Mouse (Mus musculus): ENCODE data around the gene Ergic1. TPM values are rescaled to one million over a fixed set of nuclear protein-coding genes. Genes with fewer than 3 reads are reported as not detected.

Gene Ergic1
- polyA plus RNA-seq, 1 experiment from 2014 or later = 97.3 TPM

DNA sequence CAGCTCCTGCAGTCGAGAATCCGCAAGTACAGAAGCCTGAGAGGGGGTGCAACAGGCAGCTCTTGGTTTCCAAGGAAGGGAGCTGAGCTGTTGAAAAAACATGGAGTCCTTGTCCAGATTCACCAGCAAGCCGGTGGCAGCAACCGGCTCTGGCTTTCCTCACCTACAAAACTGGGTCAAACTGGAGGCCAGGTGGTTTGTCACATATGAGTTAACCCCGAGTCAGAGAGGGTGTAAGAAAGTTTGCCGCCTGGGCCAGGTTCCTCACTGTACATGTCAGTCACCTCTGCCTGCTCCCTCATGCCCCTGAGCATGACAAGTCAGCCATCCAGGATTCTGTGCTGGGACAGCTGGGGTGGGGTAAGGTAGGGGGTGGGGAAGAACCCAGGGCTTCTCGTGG, 16.9 kb downstream of the Ergic1 start:
- Histone ChIP-seq H3K27me3 (no peaks in the 10 kb centered on the region), H3K4me3 (no peak overlapping the region), H3K4me2 (no peak overlapping the region), H3K27ac (no peak overlapping the region), H3K4me1 (peaks cover 38% of the 10 kb centered on the region), H3K9me3 (no peaks in the 10 kb centered on the region), H3K36me3 (no peaks in the 10 kb centered on the region; the same call in 1 of the 2 replicates), H3K9ac (no peak overlapping the region)
- 75% methylated on average over 7 of the region's 7 CpGs for WGBS
- no peak for ATAC-seq (ENCODE audit: borderline replicate concordance, extremely low read depth, low FRiP score, low TSS enrichment)

DNA sequence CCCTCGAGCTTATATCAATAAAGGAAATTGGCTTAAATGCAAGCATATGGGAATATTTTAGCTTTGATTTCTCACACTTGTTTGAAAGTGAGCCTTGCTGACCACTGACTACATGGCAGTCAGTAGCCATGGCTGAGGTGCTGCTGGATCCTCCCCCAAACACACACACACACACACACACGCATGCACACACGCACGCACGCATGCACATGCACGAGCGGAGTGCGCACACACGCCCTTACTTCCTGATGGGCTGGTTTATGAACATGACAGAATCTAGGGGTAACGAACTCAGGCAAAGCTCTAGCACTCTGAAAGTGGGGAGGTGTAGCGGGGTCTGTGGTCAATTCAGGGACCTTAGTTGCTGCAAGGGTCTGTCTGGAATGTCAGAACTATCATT, 17.5 kb downstream of the Ergic1 start:
- no peak overlapping the region for H3K4me2 ChIP-seq
- no peak for ATAC-seq (ENCODE audit: borderline replicate concordance, extremely low read depth, low FRiP score, low TSS enrichment)
- WGBS = 93% methylated on average over 11 of the region's 11 CpGs
- H3K9me3 ChIP-seq = no peaks in the 10 kb centered on the region
- peaks cover 44% of the 10 kb centered on the region for H3K4me1 ChIP-seq
- H3K36me3 ChIP-seq = no peaks in the 10 kb centered on the region; the same call in 1 of the 2 replicates
- no peaks in the 10 kb centered on the region for H3K27me3 ChIP-seq
- no peak overlapping the region for H3K27ac ChIP-seq
- H3K4me3 ChIP-seq = no peak overlapping the region
- no peak overlapping the region for H3K9ac ChIP-seq

GRCm38 (mm10) chr17:26579396-26579795, 18.1 kb downstream of the Ergic1 start:
- peaks cover 50% of the 10 kb centered on the region for H3K4me1 ChIP-seq

GRCm38 (mm10) chr17:26580873-26581401, 19.6 kb downstream of the Ergic1 start:
- ATAC-seq (ENCODE audit: borderline replicate concordance, extremely low read depth, low FRiP score, low TSS enrichment) = no peak
- peaks cover 59% of the 10 kb centered on the region for H3K4me1 ChIP-seq

More at GRCm38 (mm10) chr17:26579396-26579795, 18.1 kb downstream of the Ergic1 start:
- H3K27ac ChIP-seq = no peak overlapping the region
- H3K27me3 ChIP-seq = no peaks in the 10 kb centered on the region
- WGBS = 80% methylated on average over 6 of the region's 6 CpGs
- no peaks in the 10 kb centered on the region for H3K9me3 ChIP-seq
- no peak overlapping the region for H3K9ac ChIP-seq
- no peak overlapping the region for H3K4me2 ChIP-seq
- H3K4me3 ChIP-seq = no peak overlapping the region
- H3K36me3 ChIP-seq = no peaks in the 10 kb centered on the region; the same call in 1 of the 2 replicates
- ATAC-seq (ENCODE audit: borderline replicate concordance, extremely low read depth, low FRiP score, low TSS enrichment) = no peak

GRCm38 (mm10) chr17:26582297-26582696, 21.0 kb downstream of the Ergic1 start:
- ATAC-seq (ENCODE audit: borderline replicate concordance, extremely low read depth, low FRiP score, low TSS enrichment) = no peak
- Histone ChIP-seq H3K4me1 (peaks cover 45% of the 10 kb centered on the region), H3K9me3 (no peaks in the 10 kb centered on the region), H3K27ac (peak overlapping the region; percentile 91), H3K9ac (no peak overlapping the region), H3K4me2 (no peak overlapping the region), H3K36me3 (no peaks in the 10 kb centered on the region; the same call in 1 of the 2 replicates), H3K4me3 (no peak overlapping the region), H3K27me3 (no peaks in the 10 kb centered on the region)
- WGBS = 69% methylated on average over 5 of the region's 5 CpGs

More at GRCm38 (mm10) chr17:26580873-26581401, 19.6 kb downstream of the Ergic1 start:
- Histone ChIP-seq H3K9ac (no peak overlapping the region), H3K9me3 (no peaks in the 10 kb centered on the region), H3K27me3 (no peaks in the 10 kb centered on the region), H3K4me2 (no peak overlapping the region), H3K36me3 (no peaks in the 10 kb centered on the region; the same call in 1 of the 2 replicates), H3K27ac (no peak overlapping the region), H3K4me3 (no peak overlapping the region)
- WGBS = 96% methylated on average over 3 of the region's 3 CpGs

GRCm38 (mm10) chr17:26583056-26583455, 21.8 kb downstream of the Ergic1 start:
- WGBS = 91% methylated on average over 9 of the region's 9 CpGs
- Histone ChIP-seq H3K9ac (no peak overlapping the region), H3K4me2 (no peak overlapping the region), H3K4me3 (no peak overlapping the region), H3K27me3 (no peaks in the 10 kb centered on the region), H3K9me3 (no peaks in the 10 kb centered on the region), H3K36me3 (no peaks in the 10 kb centered on the region; the same call in 1 of the 2 replicates), H3K27ac (peak overlapping the region; percentile 91; the same call in 1 of the 2 replicates), H3K4me1 (peaks cover 41% of the 10 kb centered on the region)
- ATAC-seq (ENCODE audit: borderline replicate concordance, extremely low read depth, low FRiP score, low TSS enrichment) = no peak

DNA sequence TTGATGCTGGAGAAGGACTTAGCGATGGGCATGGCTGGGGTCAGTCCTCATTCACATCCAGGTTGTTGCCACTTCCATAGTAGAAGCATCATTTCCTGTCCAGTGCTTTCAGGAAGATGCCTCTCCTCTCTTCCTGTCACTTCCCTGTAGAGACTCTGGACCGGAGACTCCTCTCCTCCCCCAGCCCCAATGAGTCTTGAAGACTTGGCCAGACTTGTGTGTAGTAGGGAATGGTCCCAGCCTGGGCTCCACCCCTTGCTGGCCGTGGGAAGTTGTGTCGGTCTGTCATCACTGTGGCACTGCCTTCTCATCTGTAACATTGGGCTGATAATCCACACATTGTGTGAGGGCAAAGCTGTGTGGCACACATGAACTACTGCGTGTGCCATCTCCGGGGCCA, 22.3 kb downstream of the Ergic1 start:
- H3K9ac ChIP-seq = no peak overlapping the region
- no peak for ATAC-seq (ENCODE audit: borderline replicate concordance, extremely low read depth, low FRiP score, low TSS enrichment)
- no peak overlapping the region for H3K4me2 ChIP-seq
- peak overlapping the region; percentile 91 for H3K27ac ChIP-seq
- no peaks in the 10 kb centered on the region for H3K9me3 ChIP-seq
- H3K27me3 ChIP-seq = no peaks in the 10 kb centered on the region
- H3K36me3 ChIP-seq = no peaks in the 10 kb centered on the region; the same call in 1 of the 2 replicates
- 80% methylated on average over 6 of the region's 6 CpGs for WGBS
- H3K4me3 ChIP-seq = no peak overlapping the region
- peaks cover 41% of the 10 kb centered on the region for H3K4me1 ChIP-seq

GRCm38 (mm10) chr17:26584063-26584462, 22.8 kb downstream of the Ergic1 start:
- Histone ChIP-seq H3K4me3 (no peak overlapping the region), H3K4me2 (peak overlapping the region; percentile 31), H3K4me1 (peaks cover 41% of the 10 kb centered on the region), H3K36me3 (no peaks in the 10 kb centered on the region; the same call in 1 of the 2 replicates), H3K9me3 (no peaks in the 10 kb centered on the region), H3K27me3 (no peaks in the 10 kb centered on the region), H3K27ac (peak overlapping the region; percentile 91), H3K9ac (no peak overlapping the region)
- 23% methylated on average over 4 of the region's 4 CpGs for WGBS
- ATAC-seq (ENCODE audit: borderline replicate concordance, extremely low read depth, low FRiP score, low TSS enrichment) = no peak

DNA sequence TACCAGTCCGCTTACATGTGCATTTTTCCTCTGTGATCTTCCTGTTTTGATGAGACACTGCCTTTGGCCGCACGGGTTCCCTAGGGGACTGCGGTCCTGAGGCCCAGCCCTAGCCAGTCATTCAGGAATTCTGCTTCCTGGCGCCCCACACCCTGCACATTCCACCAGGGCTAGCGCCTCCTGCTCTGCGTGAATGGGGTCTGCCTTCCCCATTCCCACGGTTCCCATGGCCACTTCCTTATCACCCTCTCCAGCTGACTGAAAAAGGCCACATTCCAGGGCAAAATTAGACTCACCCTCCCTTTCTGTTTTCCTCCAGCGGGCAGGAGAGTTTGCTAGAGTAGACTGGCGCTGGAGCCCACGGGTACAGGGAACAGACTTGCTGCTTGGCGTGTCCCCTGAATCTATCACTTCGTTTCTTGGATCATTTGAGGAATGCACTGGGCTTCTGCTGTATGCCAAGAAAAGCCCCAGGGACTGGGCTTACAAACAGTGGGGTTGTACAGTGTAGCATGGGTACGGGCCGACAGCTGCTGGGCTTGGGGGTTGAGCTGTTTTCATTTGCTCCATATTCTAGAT, 23.4 kb downstream of the Ergic1 start:
- H3K9me3 ChIP-seq = no peaks in the 10 kb centered on the region
- H3K36me3 ChIP-seq = peaks cover 2% of the 10 kb centered on the region; the same call in 1 of the 2 replicates
- peaks cover 41% of the 10 kb centered on the region for H3K4me1 ChIP-seq
- H3K27ac ChIP-seq = peak overlapping the region; percentile 91
- ATAC-seq (ENCODE audit: borderline replicate concordance, extremely low read depth, low FRiP score, low TSS enrichment) = peak; percentile 93
- H3K4me2 ChIP-seq = peak overlapping the region; percentile 31
- H3K9ac ChIP-seq = no peak overlapping the region
- whole genome bisulfite sequencing = 11% methylated on average over 15 of the region's 15 CpGs
- H3K27me3 ChIP-seq = no peaks in the 10 kb centered on the region
- H3K4me3 ChIP-seq = no peak overlapping the region; the same call in 1 of the 2 replicates

DNA sequence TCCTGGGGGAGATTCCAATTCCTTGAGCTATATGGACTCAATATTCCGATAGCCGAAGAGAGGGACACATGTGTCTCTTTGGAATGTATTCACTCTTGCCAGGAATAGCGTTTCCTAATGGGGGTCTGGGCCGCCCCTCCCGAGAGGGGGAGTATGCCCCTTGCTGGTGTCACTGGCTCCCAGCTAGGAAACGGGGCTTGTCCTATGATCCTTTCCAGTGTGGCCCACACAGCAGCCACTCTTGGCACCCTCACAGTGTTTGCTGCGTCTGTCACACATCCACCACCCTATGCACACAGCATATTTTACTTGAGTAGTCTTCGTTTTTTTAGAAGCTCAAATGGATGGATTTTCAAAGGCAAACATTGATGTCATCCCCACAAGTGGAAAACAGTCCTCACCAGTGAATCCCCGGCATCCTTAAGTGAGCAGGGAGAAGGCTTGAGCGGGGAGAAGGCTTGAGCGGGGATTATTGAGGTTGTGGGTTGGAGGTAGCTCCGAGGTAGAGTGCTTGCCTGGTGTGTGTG, 26.7 kb downstream of the Ergic1 start:
- H3K9me3 ChIP-seq = no peaks in the 10 kb centered on the region
- 75% methylated on average over 12 of the region's 12 CpGs for WGBS
- no peak overlapping the region for H3K27ac ChIP-seq
- ATAC-seq (ENCODE audit: borderline replicate concordance, extremely low read depth, low FRiP score, low TSS enrichment) = no peak
- H3K27me3 ChIP-seq = no peaks in the 10 kb centered on the region
- 0 out of 2 replicates have a peak, but pooled peaks cover 3% of the 10 kb centered on the region for H3K36me3 ChIP-seq
- no peak overlapping the region for H3K4me2 ChIP-seq
- H3K4me1 ChIP-seq = peaks cover 24% of the 10 kb centered on the region
- no peak overlapping the region for H3K9ac ChIP-seq
- H3K4me3 ChIP-seq = no peak overlapping the region

- no peaks in the 10 kb centered on the region for H3K9me3 ChIP-seq
- H3K27ac ChIP-seq = peak overlapping the region; percentile 54
- WGBS = 85% methylated on average over 4 of the region's 4 CpGs
- no peak overlapping the region for H3K4me3 ChIP-seq
- no peak for ATAC-seq (ENCODE audit: borderline replicate concordance, extremely low read depth, low FRiP score, low TSS enrichment)
- no peaks in the 10 kb centered on the region for H3K27me3 ChIP-seq
- 0 out of 2 replicates have a peak, but pooled peaks cover 3% of the 10 kb centered on the region for H3K36me3 ChIP-seq
- no peak overlapping the region for H3K4me2 ChIP-seq
- H3K9ac ChIP-seq = no peak overlapping the region
- peaks cover 27% of the 10 kb centered on the region for H3K4me1 ChIP-seq
Measured at GRCm38 (mm10) chr17:26592510-26592909, 31.2 kb downstream of the Ergic1 start.

GRCm38 (mm10) chr17:26593199-26593598, 31.9 kb downstream of the Ergic1 start:
- H3K27ac ChIP-seq = no peak overlapping the region; the same call in 1 of the 2 replicates
- peaks cover 27% of the 10 kb centered on the region for H3K4me1 ChIP-seq

More at GRCm38 (mm10) chr17:26593199-26593598, 31.9 kb downstream of the Ergic1 start:
- no peak for ATAC-seq (ENCODE audit: borderline replicate concordance, extremely low read depth, low FRiP score, low TSS enrichment)
- H3K36me3 ChIP-seq = 0 out of 2 replicates have a peak, but pooled peaks cover 3% of the 10 kb centered on the region
- WGBS = 90% methylated on average over 5 of the region's 5 CpGs
- H3K4me2 ChIP-seq = no peak overlapping the region
- no peak overlapping the region for H3K9ac ChIP-seq
- H3K27me3 ChIP-seq = no peaks in the 10 kb centered on the region
- no peaks in the 10 kb centered on the region for H3K9me3 ChIP-seq
- no peak overlapping the region for H3K4me3 ChIP-seq
